Mouse (Mus musculus): ENCODE measurements around the gene Gm42906. TPM values are rescaled to one million over a fixed set of nuclear protein-coding genes. Genes with fewer than 3 reads are reported as not detected.

Gene Gm42906
- total RNA-seq (2021): not detected
- long read RNA-seq, experiment 1, partial matches to known transcripts: 0 of 12 reads
- long read RNA-seq, experiment 1, other reads (novel, unspliced or antisense): 12 of 12 reads
- long read RNA-seq, experiment 2, partial matches to known transcripts: 0 of 17 reads
- long read RNA-seq, experiment 2, other reads (novel, unspliced or antisense): 17 of 17 reads

DNA sequence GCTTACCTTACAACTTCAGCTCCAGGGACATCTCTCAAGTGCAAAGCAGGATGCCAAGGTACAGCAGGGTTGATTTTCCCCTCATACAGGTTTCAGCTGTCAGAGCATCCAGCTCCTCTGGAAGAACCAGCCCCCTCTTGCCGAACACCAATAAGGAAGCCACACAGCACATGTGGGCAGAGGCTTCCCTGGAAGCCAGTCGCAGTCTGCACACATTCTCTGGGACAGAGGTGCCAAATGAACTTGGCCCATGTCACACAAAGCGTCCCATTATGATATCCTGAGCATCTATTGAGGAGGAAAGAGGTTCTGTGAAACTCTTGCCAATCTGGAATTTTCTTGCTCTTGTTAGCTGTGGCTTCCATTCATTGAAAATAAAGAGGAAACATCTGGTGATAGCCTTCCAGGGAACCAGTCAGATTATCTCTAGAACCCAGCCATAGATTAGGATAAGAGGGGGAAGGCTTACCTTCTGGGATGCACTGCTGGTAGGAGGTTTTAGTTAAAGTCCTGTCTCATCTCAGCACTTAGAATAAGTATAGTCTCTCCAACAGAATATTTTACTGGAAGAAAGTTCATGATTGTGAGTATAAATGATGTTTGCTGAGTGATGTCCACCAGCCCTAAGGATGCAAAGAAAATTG is at the start of gene Gm42906:
Gene Gm42906 (minus strand): TSS at position 51 of the 644 bp plus-strand sequence.
- H3K4me3 ChIP-seq: no peak within 1 kb of the TSS
- no peak within 1 kb of the TSS for H3K27ac ChIP-seq
- TF ChIP-seq CTCF (conservative IDR thresholded peaks at IDR 0.05): no peak
- no peak for DNase-seq (ENCODE audit: low spot score in 2 of 2)

DNA sequence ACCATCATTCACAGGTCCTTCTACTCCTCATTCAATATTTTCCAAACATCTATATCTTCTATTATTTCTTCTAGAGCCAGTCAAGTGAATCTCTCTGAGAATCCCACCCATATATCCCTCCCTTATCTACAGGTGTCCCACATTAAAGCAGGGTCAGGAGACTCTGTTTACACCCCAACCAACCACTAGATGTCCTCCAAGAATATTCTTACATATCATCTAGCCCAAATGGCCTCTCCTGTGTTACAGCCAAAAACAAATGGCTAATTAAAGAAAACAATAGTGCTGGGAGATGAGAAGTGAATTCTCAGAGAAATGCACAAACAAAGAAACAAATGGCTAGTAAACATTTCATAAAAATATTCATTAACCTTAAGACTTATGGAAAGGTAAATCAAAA is 17.7 kb upstream of the Gm42906 start:
- Histone ChIP-seq H3K4me3 (no peak overlapping the region), H3K27ac (no peak overlapping the region)
- no peak for DNase-seq (ENCODE audit: low spot score in 2 of 2)
- TF ChIP-seq CTCF (conservative IDR thresholded peaks at IDR 0.05): peak; percentile 41

DNA sequence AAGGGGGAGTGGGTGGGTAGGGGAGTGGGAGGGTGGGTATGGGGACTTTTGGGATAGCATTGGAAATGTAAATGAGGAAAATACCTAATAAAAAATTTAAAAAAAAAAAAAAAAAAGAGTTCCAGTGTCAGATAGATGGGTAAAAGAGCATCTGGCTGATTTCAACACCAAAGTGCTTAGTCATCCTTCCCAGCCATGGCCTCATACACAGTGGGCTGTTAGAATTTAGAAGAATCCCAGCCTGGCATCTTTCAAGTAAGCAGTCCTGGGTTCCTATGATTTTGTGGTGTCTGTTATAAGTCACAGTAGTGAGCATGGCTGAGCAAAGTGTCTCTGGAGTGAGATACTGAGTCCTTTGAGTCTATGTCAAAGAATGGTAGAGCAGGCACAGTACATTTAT is 7.1 kb upstream of the Gm42906 start:
- no peak for DNase-seq (ENCODE audit: low spot score in 2 of 2)
- no peak overlapping the region for H3K4me3 ChIP-seq
- no peak for TF ChIP-seq CTCF (conservative IDR thresholded peaks at IDR 0.05)
- no peak overlapping the region for H3K27ac ChIP-seq

GRCm38 (mm10) chr5:151426466-151426865 is 1.5 kb downstream of the Gm42906 start:
- no peak for TF ChIP-seq CTCF (conservative IDR thresholded peaks at IDR 0.05)
- DNase-seq (ENCODE audit: low spot score in 2 of 2): no peak
- H3K27ac ChIP-seq: no peak overlapping the region
- H3K4me3 ChIP-seq: no peak overlapping the region

DNA sequence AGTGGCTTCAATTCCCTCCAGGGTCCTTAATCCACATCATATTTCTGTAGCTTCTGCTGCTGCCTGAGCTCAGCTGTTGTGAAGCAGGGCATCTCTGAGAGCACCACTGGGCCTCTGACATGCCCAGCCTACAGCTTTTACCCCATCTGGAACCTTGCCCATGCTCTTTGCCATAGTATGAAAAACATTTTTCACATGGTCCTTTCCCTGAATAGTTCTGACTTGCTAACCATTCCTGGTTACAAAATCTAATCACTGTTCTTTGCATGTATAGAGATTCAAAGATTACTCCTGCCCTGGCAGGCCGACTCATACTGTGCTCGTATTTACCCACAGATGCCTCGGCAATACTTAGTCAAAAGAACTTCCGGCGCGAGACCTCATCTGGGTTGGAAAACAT is 5.3 kb downstream of the Gm42906 start:
- no peak for DNase-seq (ENCODE audit: low spot score in 2 of 2)
- no peak for TF ChIP-seq CTCF (conservative IDR thresholded peaks at IDR 0.05)
- no peak overlapping the region for H3K4me3 ChIP-seq
- no peak overlapping the region for H3K27ac ChIP-seq

GRCm38 (mm10) chr5:151421859-151422258 is 6.1 kb downstream of the Gm42906 start:
- no peak for TF ChIP-seq CTCF (conservative IDR thresholded peaks at IDR 0.05)
- Histone ChIP-seq H3K4me3 (no peak overlapping the region), H3K27ac (no peak overlapping the region)
- peak in 1 of 2 experiments; percentile 5 for DNase-seq (ENCODE audit: low spot score in 2 of 2)

DNA sequence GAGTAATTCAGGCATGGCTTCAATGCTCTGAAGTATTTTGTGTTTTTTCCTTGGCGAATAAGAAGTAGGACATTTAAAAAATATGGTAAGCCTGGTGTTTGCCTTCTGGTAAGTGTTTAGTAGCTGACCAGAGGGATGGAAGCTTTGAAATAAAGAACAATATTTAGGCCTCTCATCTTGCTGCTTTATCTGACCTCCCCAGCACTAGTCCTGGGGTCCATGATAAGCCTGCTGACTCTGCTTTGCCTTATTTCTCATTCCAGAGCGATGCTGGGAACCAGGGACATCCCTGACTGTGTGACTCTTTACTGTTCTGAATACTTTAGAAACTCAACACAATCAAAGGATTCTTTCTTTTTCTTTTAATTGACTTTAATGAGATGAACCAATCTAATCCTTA is 9.4 kb downstream of the Gm42906 start:
- no peak for TF ChIP-seq CTCF (conservative IDR thresholded peaks at IDR 0.05)
- Histone ChIP-seq H3K27ac (no peak overlapping the region), H3K4me3 (no peak overlapping the region)
- DNase-seq (ENCODE audit: low spot score in 2 of 2): no peak

DNA sequence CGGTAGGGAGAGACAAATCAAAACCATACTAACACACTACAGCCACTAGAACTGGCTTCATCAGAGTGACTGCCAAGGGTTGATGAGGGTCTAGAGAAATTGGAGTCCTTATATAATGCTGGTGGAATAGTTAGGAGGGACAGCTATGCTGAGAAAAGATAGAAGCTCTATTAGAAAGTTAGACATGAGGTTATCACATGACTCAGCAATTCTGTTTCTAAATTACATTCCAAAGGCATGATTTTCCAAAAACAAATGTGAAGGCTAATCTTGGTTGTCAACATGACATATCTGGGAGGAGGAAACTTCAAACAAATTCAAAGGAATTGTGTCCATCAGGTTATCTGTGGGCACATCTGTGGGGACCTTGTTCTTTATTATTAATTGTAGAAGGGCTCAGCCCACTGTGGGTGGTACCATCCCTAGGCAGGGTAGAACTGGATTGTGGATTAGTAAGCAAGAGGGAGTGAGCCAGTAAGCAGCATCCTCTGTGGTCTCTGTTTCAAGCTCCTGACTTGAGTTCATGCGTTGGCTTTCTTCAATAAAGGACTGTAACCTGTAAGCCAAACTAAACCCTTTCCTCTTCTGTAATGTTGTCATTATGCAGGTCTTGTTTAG is 10.4 kb downstream of the Gm42906 start:
- DNase-seq (ENCODE audit: low spot score in 2 of 2): no peak
- no peak overlapping the region for H3K27ac ChIP-seq
- H3K4me3 ChIP-seq: no peak overlapping the region
- no peak for TF ChIP-seq CTCF (conservative IDR thresholded peaks at IDR 0.05)

DNA sequence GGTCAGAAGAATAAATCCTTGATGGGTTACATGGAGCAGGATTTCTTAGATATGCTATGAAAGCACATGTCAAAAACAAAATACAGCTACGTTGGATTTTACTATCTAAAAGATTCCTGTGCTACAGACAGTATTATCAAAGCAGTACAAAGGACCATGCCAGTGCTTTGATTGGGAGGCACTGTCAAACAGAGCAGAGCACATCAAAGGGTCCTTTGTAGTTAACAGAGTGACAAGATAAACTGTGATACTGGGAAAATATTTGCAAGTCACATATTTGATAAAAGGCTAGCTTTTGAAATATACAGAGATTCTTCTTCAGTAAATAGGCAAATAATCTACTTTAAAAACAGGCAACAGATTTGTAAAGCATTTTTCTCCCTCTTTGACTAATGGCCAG is 11.0 kb downstream of the Gm42906 start:
- TF ChIP-seq CTCF (conservative IDR thresholded peaks at IDR 0.05): no peak
- Histone ChIP-seq H3K4me3 (no peak overlapping the region), H3K27ac (no peak overlapping the region)
- no peak for DNase-seq (ENCODE audit: low spot score in 2 of 2)

- no peak for DNase-seq (ENCODE audit: low spot score in 2 of 2)
- Histone ChIP-seq H3K4me3 (no peak overlapping the region), H3K27ac (no peak overlapping the region)
- TF ChIP-seq CTCF (conservative IDR thresholded peaks at IDR 0.05): no peak
These were observed 14.3 kb downstream of the Gm42906 start for GRCm38 (mm10) chr5:151413617-151414016.

DNA sequence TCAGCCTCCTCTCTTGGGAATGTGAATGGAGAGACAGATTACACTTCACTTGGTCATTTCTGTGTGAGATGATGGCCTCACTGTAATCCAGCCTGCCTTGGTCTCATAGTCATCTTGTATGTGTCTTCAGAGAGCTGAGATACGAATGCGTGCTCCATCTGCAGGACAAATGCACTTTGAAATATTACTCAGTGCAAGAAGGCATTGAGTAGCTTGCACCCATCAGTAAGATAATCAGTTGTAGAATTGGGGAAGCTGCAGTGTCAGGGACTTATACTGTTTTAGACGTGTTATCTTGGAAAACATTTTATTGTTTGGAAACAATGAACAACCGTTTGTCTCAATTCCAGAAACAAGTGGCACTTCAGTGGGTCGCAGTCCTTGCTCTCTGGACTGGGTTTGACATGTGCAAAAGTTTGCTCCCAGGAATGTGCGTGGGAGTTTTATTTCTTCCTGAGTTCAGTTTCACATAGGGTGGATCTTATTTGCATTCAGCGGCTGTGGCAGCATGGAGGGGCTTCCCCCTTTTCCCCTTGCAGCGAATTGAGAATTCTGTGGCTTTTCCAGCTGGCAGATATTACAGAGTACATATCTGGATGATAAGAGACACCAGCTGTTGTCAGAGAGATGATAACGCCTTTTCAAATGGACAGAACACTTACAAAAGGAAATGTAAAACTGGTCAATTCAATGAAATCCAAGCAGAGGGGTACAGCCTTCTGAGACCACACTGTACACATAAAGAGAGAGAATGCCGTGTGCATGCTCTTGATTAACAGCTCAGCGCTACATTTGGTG is 15.1 kb downstream of the Gm42906 start:
- H3K4me3 ChIP-seq: no peak overlapping the region
- no peak for DNase-seq (ENCODE audit: low spot score in 2 of 2)
- H3K27ac ChIP-seq: no peak overlapping the region
- no peak for TF ChIP-seq CTCF (conservative IDR thresholded peaks at IDR 0.05)

DNA sequence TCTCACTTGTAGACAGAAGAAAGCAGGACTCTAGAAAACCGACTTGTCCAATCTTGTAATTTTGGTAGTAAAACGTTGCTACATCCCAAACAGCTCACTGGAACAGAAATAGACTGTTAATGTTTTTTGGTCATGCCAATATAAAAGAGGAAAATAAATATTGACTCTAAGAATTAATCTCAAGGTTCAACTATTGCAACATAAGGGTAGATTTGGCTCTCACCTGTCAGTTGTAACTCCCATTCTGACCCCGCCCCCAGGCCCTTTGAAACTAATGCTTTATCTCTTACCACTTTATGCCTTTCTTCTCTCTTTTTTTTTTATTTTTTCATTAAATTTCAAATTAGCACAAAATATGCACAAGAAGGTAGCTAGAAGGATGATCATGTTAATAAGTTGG is 18.0 kb downstream of the Gm42906 start:
- Histone ChIP-seq H3K4me3 (no peak overlapping the region), H3K27ac (no peak overlapping the region)
- TF ChIP-seq CTCF (conservative IDR thresholded peaks at IDR 0.05): no peak
- DNase-seq (ENCODE audit: low spot score in 2 of 2): no peak

GRCm38 (mm10) chr5:151409282-151409681 is 18.7 kb downstream of the Gm42906 start:
- no peak for DNase-seq (ENCODE audit: low spot score in 2 of 2)

More at GRCm38 (mm10) chr5:151409282-151409681, 18.7 kb downstream of the Gm42906 start:
- Histone ChIP-seq H3K4me3 (no peak overlapping the region), H3K27ac (no peak overlapping the region)
- no peak for TF ChIP-seq CTCF (conservative IDR thresholded peaks at IDR 0.05)

All from layer of hippocampus, adult 2 months (tissue).